Mouse (Mus musculus): ENCODE data around the gene Celf5. TPM values are rescaled to one million over a fixed set of nuclear protein-coding genes. Genes with fewer than 3 reads are reported as not detected.

Celf5 gene
- polyA plus RNA-seq, 1 experiment from 2014 or later, result 0.42 TPM

DNA sequence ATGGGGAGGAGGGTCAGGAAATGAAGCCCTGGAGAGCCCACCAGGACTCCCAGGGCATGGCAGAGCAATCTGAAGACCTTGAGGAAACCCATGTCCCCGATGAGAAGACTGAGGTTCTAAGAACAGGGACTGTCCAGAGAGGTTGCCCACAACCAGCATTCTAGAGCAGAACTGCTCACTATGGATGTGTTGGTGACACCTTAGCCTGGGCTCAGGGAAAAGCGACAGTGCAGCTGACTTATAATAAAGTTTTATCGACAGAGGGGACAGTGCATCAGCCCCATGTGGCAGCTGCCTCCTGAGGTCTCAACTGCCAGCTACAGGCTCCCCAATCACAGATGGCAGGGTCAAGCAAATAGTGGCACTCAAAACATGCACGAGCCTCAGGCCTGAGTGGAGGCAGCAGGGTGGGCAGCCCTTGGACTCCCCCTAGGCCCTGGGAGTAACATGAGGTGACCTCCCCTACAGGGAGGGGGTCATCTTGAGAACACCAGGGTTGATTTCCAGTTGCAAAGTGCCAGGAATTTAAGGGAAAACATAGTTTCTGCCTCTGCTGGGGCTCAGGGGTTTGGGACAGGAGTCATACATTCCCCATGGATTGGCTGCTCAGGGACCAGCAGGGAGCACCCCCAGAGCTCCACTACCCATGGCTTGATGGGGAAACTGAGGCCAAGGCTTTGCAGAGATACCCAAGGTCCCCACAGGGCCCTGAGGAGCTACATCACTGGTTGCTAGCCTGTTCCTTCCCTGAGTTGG, 61.3 kb downstream of the Celf5 start:
- Histone ChIP-seq H3K36me3 (peaks cover 10% of the 10 kb centered on the region), H3K4me2 (no peak overlapping the region), H3K4me1 (peaks cover 66% of the 10 kb centered on the region), H3K4me3 (no peak overlapping the region), H3K9ac (no peak overlapping the region), H3K27me3 (no peaks in the 10 kb centered on the region), H3K9me3 (no peaks in the 10 kb centered on the region), H3K27ac (no peak overlapping the region)
- ATAC-seq (ENCODE audit: borderline replicate concordance, extremely low read depth, low FRiP score, low TSS enrichment), result no peak
- 67% methylated on average over 4 of the region's 4 CpGs for WGBS

DNA sequence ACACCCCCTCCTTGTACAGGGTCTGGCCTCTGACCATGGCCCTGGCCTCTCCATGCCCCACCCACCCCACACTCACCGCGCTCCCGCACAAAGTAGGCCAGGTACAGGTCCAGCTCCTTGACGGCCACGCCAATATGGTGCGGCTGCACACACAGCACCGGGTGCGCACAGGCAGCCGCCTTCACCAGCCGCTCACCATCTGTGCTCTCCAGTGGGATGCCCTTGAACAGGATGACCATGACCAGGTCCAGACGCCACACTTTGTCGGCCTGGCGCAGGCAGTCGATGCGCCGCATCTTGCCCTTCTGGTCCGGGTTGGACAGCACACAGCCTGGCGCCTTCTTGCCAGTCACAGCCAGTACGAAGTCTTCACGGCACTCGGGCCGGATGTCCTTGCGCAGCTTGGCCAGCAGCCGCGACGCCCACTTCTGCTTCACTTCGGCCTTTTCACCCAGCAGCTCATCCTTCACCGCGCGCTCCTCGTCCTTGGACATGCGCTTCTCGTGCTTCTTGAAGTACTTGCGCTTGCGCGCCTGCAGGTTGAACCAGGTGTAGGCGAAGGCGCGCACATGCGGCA, 62.2 kb downstream of the Celf5 start:
- Histone ChIP-seq H3K36me3 (peaks cover 10% of the 10 kb centered on the region), H3K4me1 (peaks cover 68% of the 10 kb centered on the region), H3K9ac (no peak overlapping the region), H3K27me3 (no peaks in the 10 kb centered on the region), H3K4me3 (no peak overlapping the region), H3K9me3 (no peaks in the 10 kb centered on the region), H3K27ac (no peak overlapping the region), H3K4me2 (no peak overlapping the region)
- no peak for ATAC-seq (ENCODE audit: borderline replicate concordance, extremely low read depth, low FRiP score, low TSS enrichment)
- 72% methylated on average over 40 of the region's 40 CpGs for WGBS

GRCm38 (mm10) chr10:81419111-81419928, 63.2 kb downstream of the Celf5 start:
- peaks cover 10% of the 10 kb centered on the region for H3K36me3 ChIP-seq
- 93% methylated on average over 10 of the region's 10 CpGs for WGBS
- H3K4me2 ChIP-seq, result no peak overlapping the region
- no peak overlapping the region for H3K9ac ChIP-seq
- no peaks in the 10 kb centered on the region for H3K27me3 ChIP-seq
- ATAC-seq (ENCODE audit: borderline replicate concordance, extremely low read depth, low FRiP score, low TSS enrichment), result no peak
- H3K4me1 ChIP-seq, result peaks cover 68% of the 10 kb centered on the region
- H3K27ac ChIP-seq, result no peak overlapping the region
- H3K9me3 ChIP-seq, result no peaks in the 10 kb centered on the region
- H3K4me3 ChIP-seq, result no peak overlapping the region

- Histone ChIP-seq H3K4me1 (peaks cover 70% of the 10 kb centered on the region), H3K9me3 (no peaks in the 10 kb centered on the region), H3K27me3 (no peaks in the 10 kb centered on the region), H3K36me3 (peaks cover 10% of the 10 kb centered on the region), H3K9ac (no peak overlapping the region), H3K4me3 (no peak overlapping the region), H3K4me2 (no peak overlapping the region), H3K27ac (0 out of 2 replicates have a peak overlapping the region, but pooled peaks have one; percentile 98)
- 53% methylated on average over 11 of the region's 11 CpGs for WGBS
- ATAC-seq (ENCODE audit: borderline replicate concordance, extremely low read depth, low FRiP score, low TSS enrichment), result no peak
These were observed 64.1 kb downstream of the Celf5 start for GRCm38 (mm10) chr10:81418216-81419070.

- peak overlapping the region; percentile 28 for H3K4me3 ChIP-seq
- ATAC-seq (ENCODE audit: borderline replicate concordance, extremely low read depth, low FRiP score, low TSS enrichment), result peak; percentile 17; the same call in 1 of the 2 replicates
- peak overlapping the region; percentile 67 for H3K4me2 ChIP-seq
- peak overlapping the region; percentile 33 for H3K9ac ChIP-seq
- peaks cover 10% of the 10 kb centered on the region for H3K36me3 ChIP-seq
- H3K27ac ChIP-seq, result peak overlapping the region; percentile 98
- peaks cover 79% of the 10 kb centered on the region for H3K4me1 ChIP-seq
- no peaks in the 10 kb centered on the region for H3K9me3 ChIP-seq
- WGBS, result 53% methylated on average over 11 of the region's 12 CpGs
- H3K27me3 ChIP-seq, result no peaks in the 10 kb centered on the region
These were observed 65.0 kb downstream of the Celf5 start for GRCm38 (mm10) chr10:81417227-81418215.

GRCm38 (mm10) chr10:81416581-81417226, 65.8 kb downstream of the Celf5 start:
- 3% methylated on average over 25 of the region's 26 CpGs for WGBS
- ATAC-seq (ENCODE audit: borderline replicate concordance, extremely low read depth, low FRiP score, low TSS enrichment), result peak; percentile 56
- Histone ChIP-seq H3K4me3 (peak overlapping the region; percentile 28), H3K4me2 (peak overlapping the region; percentile 67), H3K36me3 (peaks cover 10% of the 10 kb centered on the region), H3K9ac (peak overlapping the region; percentile 33), H3K27ac (peak overlapping the region; percentile 98), H3K9me3 (no peaks in the 10 kb centered on the region), H3K4me1 (peaks cover 87% of the 10 kb centered on the region), H3K27me3 (no peaks in the 10 kb centered on the region)

- Histone ChIP-seq H3K27ac (peak overlapping the region; percentile 98), H3K9ac (no peak overlapping the region)
These were observed 66.8 kb downstream of the Celf5 start for GRCm38 (mm10) chr10:81415549-81416310.

GRCm38 (mm10) chr10:81415146-81415545, 67.4 kb downstream of the Celf5 start:
- no peaks in the 10 kb centered on the region for H3K9me3 ChIP-seq
- H3K9ac ChIP-seq, result no peak overlapping the region
- ATAC-seq (ENCODE audit: borderline replicate concordance, extremely low read depth, low FRiP score, low TSS enrichment), result no peak
- H3K4me3 ChIP-seq, result no peak overlapping the region
- H3K36me3 ChIP-seq, result peaks cover 5% of the 10 kb centered on the region; the same call in 1 of the 2 replicates
- H3K4me1 ChIP-seq, result peaks cover 96% of the 10 kb centered on the region
- H3K27me3 ChIP-seq, result no peaks in the 10 kb centered on the region
- 71% methylated on average over 5 of the region's 5 CpGs for WGBS
- H3K4me2 ChIP-seq, result 0 out of 2 replicates have a peak overlapping the region, but pooled peaks have one; percentile 49
- peak overlapping the region; percentile 98 for H3K27ac ChIP-seq

More at GRCm38 (mm10) chr10:81415549-81416310, 66.8 kb downstream of the Celf5 start:
- Histone ChIP-seq H3K9me3 (no peaks in the 10 kb centered on the region), H3K4me2 (no peak overlapping the region), H3K4me1 (peaks cover 96% of the 10 kb centered on the region), H3K27me3 (no peaks in the 10 kb centered on the region), H3K4me3 (no peak overlapping the region), H3K36me3 (peaks cover 10% of the 10 kb centered on the region)
- ATAC-seq (ENCODE audit: borderline replicate concordance, extremely low read depth, low FRiP score, low TSS enrichment), result no peak
- WGBS, result 57% methylated on average over 17 of the region's 17 CpGs

DNA sequence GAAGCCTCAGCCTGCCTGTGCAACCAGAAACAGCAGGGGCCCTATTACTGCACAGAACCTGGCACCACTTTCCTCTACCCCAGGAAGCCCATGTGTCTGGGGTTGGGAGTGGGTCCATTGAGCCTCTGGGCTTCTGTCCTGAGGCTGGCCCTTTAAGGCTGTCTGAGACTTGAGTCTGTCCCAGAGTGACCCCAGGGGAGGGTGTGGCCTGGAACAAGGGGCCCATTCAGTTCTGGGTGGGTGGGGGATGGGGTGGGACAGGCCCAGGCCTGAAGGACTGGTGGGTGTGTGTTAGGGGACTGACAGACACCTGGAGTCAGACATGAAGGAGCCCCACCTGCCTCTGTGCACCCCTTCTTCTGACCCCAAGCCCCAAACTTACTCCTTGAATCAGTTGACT, 67.8 kb downstream of the Celf5 start:
- H3K36me3 ChIP-seq, result peaks cover under 1% of the 10 kb centered on the region; the same call in 1 of the 2 replicates
- H3K4me1 ChIP-seq, result peaks cover 98% of the 10 kb centered on the region
- H3K4me2 ChIP-seq, result peak overlapping the region; percentile 49
- ATAC-seq (ENCODE audit: borderline replicate concordance, extremely low read depth, low FRiP score, low TSS enrichment), result no peak
- no peak overlapping the region for H3K9ac ChIP-seq
- no peaks in the 10 kb centered on the region for H3K9me3 ChIP-seq
- no peaks in the 10 kb centered on the region for H3K27me3 ChIP-seq
- peak overlapping the region; percentile 22; the same call in 1 of the 2 replicates for H3K4me3 ChIP-seq
- peak overlapping the region; percentile 98 for H3K27ac ChIP-seq

Measured in lung, embryonic 15.5 days (tissue).